Mouse (Mus musculus) hindbrain, postnatal 0 days (tissue): ENCODE measurements at regions not wholly inside any gene's neighbourhood (a gene's known extent, or its start where the extent isn't known, plus 50 kb on each side); places are given as distances from the start of the nearest gene placed in this dataset.

Source experiments
- ATAC-seq: fragments of 200-750 bp; cut with Nextera tagmentation; 2 replicates; pipeline ENCODE4 v1.8.0; 2017; ENCODE audit warnings: mild to moderate bottlenecking, moderate TSS enrichment, moderate library complexity
- DNase-seq: peaks from one replicate; pipeline ENCODE4 v3.0.0-alpha.2; 2015; ENCODE audit warnings: low spot score
- H3K27ac ChIP-seq: fragments of 300-500 bp; sonication (generic); 2 replicates; pipeline ENCODE4 v1.5.1; 2014; ENCODE audit warnings: mild to moderate bottlenecking
- H3K27me3 ChIP-seq: fragments of 300-500 bp; sonication (generic); 2 replicates; pipeline ENCODE4 v1.6.1; 2014; ENCODE audit warnings: low read length, mixed read lengths; ENCODE audit not compliant: insufficient read depth
- H3K36me3 ChIP-seq: fragments of 300-500 bp; sonication (generic); 2 replicates; pipeline ENCODE4 v1.6.1; 2014; ENCODE audit warnings: low read length, mixed read lengths; ENCODE audit not compliant: insufficient read depth
- H3K4me1 ChIP-seq: fragments of 300-500 bp; sonication (generic); 2 replicates; pipeline ENCODE4 v1.6.1; 2014; ENCODE audit warnings: antibody characterized with exemption, low read length, mixed read lengths; ENCODE audit not compliant: insufficient read depth
- H3K4me2 ChIP-seq: fragments of 300-500 bp; sonication (generic); 2 replicates; pipeline ENCODE4 v1.6.1; 2014; ENCODE audit warnings: low read depth, mild to moderate bottlenecking, low read length, moderate library complexity, mixed read lengths
- H3K4me3 ChIP-seq: fragments of 300-500 bp; sonication (generic); 2 replicates; pipeline ENCODE4 v1.5.1; 2014; ENCODE audit warnings: low read length
- H3K9ac ChIP-seq: fragments of 300-500 bp; sonication (generic); replicated peaks from 2 replicates; pipeline ENCODE4 v1.6.1; 2014; ENCODE audit warnings: mild to moderate bottlenecking, low read length, moderate library complexity, mixed read lengths
- H3K9me3 ChIP-seq: fragments of 300-500 bp; sonication (generic); 2 replicates; pipeline ENCODE4 v1.6.1; 2016; ENCODE audit warnings: low read length, mixed read lengths
- CTCF ChIP-seq: IDR thresholded peaks from 2 replicates; pipeline ENCODE4 v1.5.1; 2016; ENCODE audit warnings: antibody characterized with exemption, control low read depth, low read depth
- WGBS: fragments of 180-500 bp; shearing (Covaris S2); extraction: QIAGEN DNeasy Blood & Tissue Kit; methylation state at CpG from one replicate; pipeline ENCODE4 v1.1.7; 2014; 5-methylcytosine and 5-hydroxymethylcytosine counted together

- H3K9ac ChIP-seq = no peak overlapping the region
- H3K4me2 ChIP-seq = no peak overlapping the region
- DNase-seq (no peak), ATAC-seq (no peak)
- H3K4me1 ChIP-seq = no peaks in the 10 kb centered on the region
- no peak overlapping the region for H3K4me3 ChIP-seq
- no peak overlapping the region for H3K27ac ChIP-seq
- TF ChIP-seq CTCF = no peak
- WGBS = 93% methylated on average over 5 of the region's 5 CpGs
- H3K36me3 ChIP-seq = no peaks in the 10 kb centered on the region
- H3K9me3 ChIP-seq = no peaks in the 10 kb centered on the region
- no peaks in the 10 kb centered on the region for H3K27me3 ChIP-seq
These were observed 222.4 kb upstream of the Dynlrb2 start for GRCm38 (mm10) chr8:116282341-116282740.

GRCm38 (mm10) chr8:116275014-116275413, 229.8 kb upstream of the Dynlrb2 start:
- TF ChIP-seq CTCF = no peak
- Histone ChIP-seq H3K4me1 (no peaks in the 10 kb centered on the region), H3K9me3 (no peaks in the 10 kb centered on the region), H3K4me2 (no peak overlapping the region), H3K9ac (no peak overlapping the region), H3K4me3 (no peak overlapping the region), H3K27me3 (no peaks in the 10 kb centered on the region), H3K36me3 (no peaks in the 10 kb centered on the region), H3K27ac (no peak overlapping the region)
- DNase-seq (no peak), ATAC-seq (no peak)
- WGBS = 89% methylated on average over 4 of the region's 4 CpGs

- Histone ChIP-seq H3K9me3 (no peaks in the 10 kb centered on the region), H3K27me3 (no peaks in the 10 kb centered on the region), H3K9ac (no peak overlapping the region), H3K4me2 (no peak overlapping the region), H3K4me1 (no peaks in the 10 kb centered on the region), H3K36me3 (no peaks in the 10 kb centered on the region), H3K27ac (no peak overlapping the region), H3K4me3 (no peak overlapping the region)
- 95% methylated on average over 6 of the region's 6 CpGs for WGBS
- ATAC-seq = no peak
- DNase-seq = no peak
- TF ChIP-seq CTCF = no peak
These were observed 233.5 kb upstream of the Dynlrb2 start for GRCm38 (mm10) chr8:116271238-116271637.

GRCm38 (mm10) chr8:116269393-116269792, 235.4 kb upstream of the Dynlrb2 start:
- no peak for TF ChIP-seq CTCF
- H3K4me3 ChIP-seq = no peak overlapping the region
- ATAC-seq (no peak), DNase-seq (no peak)
- no peaks in the 10 kb centered on the region for H3K36me3 ChIP-seq
- H3K9ac ChIP-seq = no peak overlapping the region
- H3K4me1 ChIP-seq = no peaks in the 10 kb centered on the region
- no peak overlapping the region for H3K27ac ChIP-seq
- H3K27me3 ChIP-seq = no peaks in the 10 kb centered on the region
- H3K4me2 ChIP-seq = no peak overlapping the region
- H3K9me3 ChIP-seq = no peaks in the 10 kb centered on the region

GRCm38 (mm10) chr8:116268685-116269084, 236.1 kb upstream of the Dynlrb2 start:
- no peak for TF ChIP-seq CTCF
- Histone ChIP-seq H3K9me3 (no peaks in the 10 kb centered on the region), H3K4me1 (no peaks in the 10 kb centered on the region)

GRCm38 (mm10) chr8:116268161-116268560, 236.6 kb upstream of the Dynlrb2 start:
- no peak for TF ChIP-seq CTCF
- H3K27ac ChIP-seq = no peak overlapping the region
- no peak overlapping the region for H3K9ac ChIP-seq
- 26% methylated on average over 9 of the region's 9 CpGs for WGBS
- H3K4me3 ChIP-seq = no peak overlapping the region
- H3K27me3 ChIP-seq = no peaks in the 10 kb centered on the region
- no peaks in the 10 kb centered on the region for H3K4me1 ChIP-seq
- 0 out of 2 replicates have a peak overlapping the region, but pooled peaks have one; percentile 8 for H3K4me2 ChIP-seq
- no peaks in the 10 kb centered on the region for H3K36me3 ChIP-seq
- no peaks in the 10 kb centered on the region for H3K9me3 ChIP-seq
- ATAC-seq (no peak), DNase-seq (peak; percentile 63)

More at GRCm38 (mm10) chr8:116268685-116269084, 236.1 kb upstream of the Dynlrb2 start:
- H3K9ac ChIP-seq = no peak overlapping the region
- H3K4me3 ChIP-seq = no peak overlapping the region
- no peak overlapping the region for H3K27ac ChIP-seq
- no peak for DNase-seq
- no peaks in the 10 kb centered on the region for H3K27me3 ChIP-seq
- H3K4me2 ChIP-seq = no peak overlapping the region
- no peaks in the 10 kb centered on the region for H3K36me3 ChIP-seq
- 74% methylated on average over 2 of the region's 2 CpGs for WGBS
- no peak for ATAC-seq

GRCm38 (mm10) chr8:116267021-116267420, 237.8 kb upstream of the Dynlrb2 start:
- Histone ChIP-seq H3K36me3 (no peaks in the 10 kb centered on the region), H3K4me3 (no peak overlapping the region), H3K4me1 (no peaks in the 10 kb centered on the region), H3K27ac (no peak overlapping the region), H3K4me2 (no peak overlapping the region), H3K9me3 (no peaks in the 10 kb centered on the region), H3K9ac (no peak overlapping the region), H3K27me3 (no peaks in the 10 kb centered on the region)
- TF ChIP-seq CTCF = no peak
- DNase-seq (no peak), ATAC-seq (no peak)
- WGBS = 84% methylated on average over 4 of the region's 4 CpGs
